Comparison of ENCODE assay signal across 8 mouse cellular contexts in the genomic region with DNA sequence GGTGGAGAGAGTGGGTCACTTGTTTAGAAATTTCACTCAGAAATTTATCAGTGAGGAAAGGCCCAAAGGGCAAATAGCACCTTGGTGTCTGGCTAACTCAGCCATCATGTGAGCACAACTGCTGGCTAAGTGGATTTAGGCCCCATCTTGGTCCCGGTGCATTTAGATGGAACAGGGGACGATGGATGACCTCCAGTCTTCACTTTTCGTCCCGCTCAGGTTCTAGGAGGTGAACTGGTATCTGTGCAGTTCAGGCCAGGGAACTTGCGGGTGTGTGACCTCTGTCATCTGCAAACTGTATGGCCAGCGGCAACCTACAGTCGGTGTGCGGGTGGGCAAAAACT. TPM values are rescaled to one million over a fixed set of nuclear protein-coding genes. Genes with fewer than 3 reads are reported as not detected.
DNase-seq lines count a peak whose midpoint lies in the region; ATAC-seq lines count a peak whose summit lies in the region.

No protein-coding gene starts in this region.

- H3K27me3 ChIP-seq in kidney, embryonic 15.5 days: peaks cover 97% of the 10 kb centered on the region

- H3K36me3 ChIP-seq in kidney, embryonic 15.5 days: no peaks in the 10 kb centered on the region

- 19% methylated on average over 8 of the region's 8 CpGs for WGBS in kidney, embryonic 15.5 days

- no peak for ATAC-seq in kidney, embryonic 15.5 days (replicated peaks; ENCODE audit: low FRiP score)

- peak overlapping the region; percentile 90 for H3K4me2 ChIP-seq in kidney, embryonic 15.5 days

- H3K27ac ChIP-seq in kidney, embryonic 15.5 days: no peak overlapping the region

- H3K4me1 ChIP-seq in kidney, embryonic 15.5 days: peaks cover 33% of the 10 kb centered on the region

- H3K9ac ChIP-seq in kidney, embryonic 15.5 days: no peak overlapping the region

- no peak for DNase-seq in kidney, adult 9 months
- peak; percentile 59 for DNase-seq in embryo, embryonic 10.5 days (ENCODE audit: low spot score)
- peak; percentile 33 for DNase-seq in induced T-regulatory cell, adult 2 months (ENCODE audit: low read depth)
- DNase-seq in naive thymus-derived CD4-positive, alpha-beta T cell, adult 2 months (ENCODE audit: low read depth): peak; percentile 5
- no peak for DNase-seq in cerebellum, adult 11 months
- DNase-seq in thymus, postnatal 4 days: no peak
- no peak for DNase-seq in Muller cell, postnatal 12 days (ENCODE audit: inconsistent ontology term)

- H3K9me3 ChIP-seq in kidney, embryonic 15.5 days (replicated peaks): no peaks in the 10 kb centered on the region

- peak overlapping the region; percentile 54 for H3K4me3 ChIP-seq in kidney, embryonic 15.5 days (replicated peaks)

RNA-seq across cellular contexts. Expression of a gene that starts 8.4 kb away (rescaled TPM):
- 0.14 TPM in 1 of 2 replicates, not detected in the other for polyA plus RNA-seq in kidney, embryonic 15.5 days (2015; fragmentation: Nextera tagmentation; extraction: Ambion mirVana)

Comparison
In these comparisons a context has a peak if more than half of its experiments do, and no peak if none do; other contexts are left out.
1. DNase-seq: peak in embryo, embryonic 10.5 days (single experiment), induced T-regulatory cell, adult 2 months (single experiment) and naive thymus-derived CD4-positive, alpha-beta T cell, adult 2 months (single experiment); none in kidney, adult 9 months (single experiment), cerebellum, adult 11 months (single experiment), thymus, postnatal 4 days (single experiment) and Muller cell, postnatal 12 days (single experiment).